Mouse (Mus musculus) heart, postnatal 10 days (tissue): ENCODE results near the gene Ampd2. TPM values are rescaled to one million over a fixed set of nuclear protein-coding genes. Genes with fewer than 3 reads are reported as not detected.
A peak's percentile ranks its signal among the peaks of the same experiment; 100 is the strongest.

Source experiments
- DNase-seq, 2 experiments: peaks; one replicate each; pipeline ENCODE4 v3.0.0; 2021
- intact Hi-C: fragments of 180-260 bp; cut with DNase I; formaldehyde crosslinking; loops from one replicate; pipeline ENCODE4 v1.15.1; 2025
- total RNA-seq, 2 experiments: library from RNA; stranded (reverse); gene quantifications; 2 replicates each; pipeline ENCODE4 v1.2.3; 2021

Ampd2 gene
- total RNA-seq: 10 to 100 TPM; 12.2 to 14.7 TPM

- intact Hi-C loops: loop anchor here (2.0 kb wide), 1 partner anchor 54 kb away; no protein-coding TSS in a partner anchor
These were observed at the start of gene Ampd2 for GRCm38 (mm10) chr3:108086470-108086979. Gene Ampd2, minus strand, starts transcription at chr3:108086651.

GRCm38 (mm10) chr3:108134701-108135100 is 48.2 kb upstream of the Ampd2 start:
- DNase-seq: peak; percentile 18 to 21
- intact Hi-C loops: no loop called here

More at GRCm38 (mm10) chr3:108086470-108086979, at the start of gene Ampd2:
- DNase-seq: peak; percentile 84 to 90

- intact Hi-C loops: no loop called here
- no peak for DNase-seq
These were observed 46.0 kb upstream of the Ampd2 start for GRCm38 (mm10) chr3:108132484-108132883.

- peak; percentile 36 for DNase-seq
- intact Hi-C loops: no loop called here
These were observed 45.4 kb upstream of the Ampd2 start for GRCm38 (mm10) chr3:108131821-108132220.

GRCm38 (mm10) chr3:108131216-108131615 is 44.8 kb upstream of the Ampd2 start:
- DNase-seq: no peak
- intact Hi-C loops: no loop called here

- intact Hi-C loops: no loop called here
These were observed 43.4 kb upstream of the Ampd2 start for GRCm38 (mm10) chr3:108129804-108130203.

GRCm38 (mm10) chr3:108129367-108129766 is 42.9 kb upstream of the Ampd2 start:
- intact Hi-C loops: no loop called here
- no peak for DNase-seq

More at GRCm38 (mm10) chr3:108129804-108130203, 43.4 kb upstream of the Ampd2 start:
- no peak for DNase-seq

- DNase-seq: no peak
These were observed 42.1 kb upstream of the Ampd2 start for GRCm38 (mm10) chr3:108128520-108128919.

GRCm38 (mm10) chr3:108126327-108126726 is 39.9 kb upstream of the Ampd2 start:
- intact Hi-C loops: no loop called here
- no peak for DNase-seq

More at GRCm38 (mm10) chr3:108128520-108128919, 42.1 kb upstream of the Ampd2 start:
- intact Hi-C loops: no loop called here

- no peak for DNase-seq
- intact Hi-C loops: no loop called here
These were observed 37.7 kb upstream of the Ampd2 start for GRCm38 (mm10) chr3:108124131-108124530.

GRCm38 (mm10) chr3:108123242-108123641 is 36.8 kb upstream of the Ampd2 start:
- intact Hi-C loops: no loop called here
- no peak for DNase-seq

- no peak for DNase-seq
- intact Hi-C loops: no loop called here
These were observed 34.6 kb upstream of the Ampd2 start for GRCm38 (mm10) chr3:108121101-108121500.

GRCm38 (mm10) chr3:108117465-108117864 is 31.0 kb upstream of the Ampd2 start:
- DNase-seq: no peak
- intact Hi-C loops: no loop called here

GRCm38 (mm10) chr3:108113591-108114289 is 27.3 kb upstream of the Ampd2 start:
- DNase-seq: no peak
- intact Hi-C loops: no loop called here

GRCm38 (mm10) chr3:108112666-108113065 is 26.2 kb upstream of the Ampd2 start:
- intact Hi-C loops: no loop called here
- no peak for DNase-seq

GRCm38 (mm10) chr3:108112246-108112645 is 25.8 kb upstream of the Ampd2 start:
- DNase-seq: no peak
- intact Hi-C loops: no loop called here

- intact Hi-C loops: no loop called here
- DNase-seq: no peak
These were observed 24.9 kb upstream of the Ampd2 start for GRCm38 (mm10) chr3:108111320-108111719.

GRCm38 (mm10) chr3:108105281-108105680 is 18.8 kb upstream of the Ampd2 start:
- DNase-seq: no peak
- intact Hi-C loops: no loop called here

- no peak for DNase-seq
- intact Hi-C loops: no loop called here
These were observed 15.6 kb upstream of the Ampd2 start for GRCm38 (mm10) chr3:108102075-108102474.

- DNase-seq: no peak
- intact Hi-C loops: no loop called here
These were observed 15.1 kb upstream of the Ampd2 start for GRCm38 (mm10) chr3:108101594-108101993.

GRCm38 (mm10) chr3:108098316-108098715 is 11.9 kb upstream of the Ampd2 start:
- intact Hi-C loops: no loop called here
- no peak for DNase-seq

GRCm38 (mm10) chr3:108097656-108098055 is 11.2 kb upstream of the Ampd2 start:
- DNase-seq: no peak
- intact Hi-C loops: no loop called here
